Mouse (Mus musculus): ENCODE measurements around the gene Olfr418.
"Not testable (repeated sequence)": the region's sequence is repeated elsewhere in the genome, so short reads cannot be mapped to it uniquely, and the experiment has no call there.

The Olfr418 gene

GRCm38 (mm10) chr1:173265701-173266100, at the start of gene Olfr418:
Gene Olfr418, plus strand, starts transcription at chr1:173266001.
- H3K27me3 ChIP-seq (ENCODE audit: control insufficient read depth, insufficient read depth, low read length, poor library complexity, severe bottlenecking) = no peaks in the 10 kb centered on the region
- DNase-seq (ENCODE audit: low read depth, low spot score) = no peak
- no peaks in the 10 kb centered on the region for H3K36me3 ChIP-seq (ENCODE audit: control insufficient read depth, insufficient read depth, low read length, poor library complexity, severe bottlenecking)

- H3K27me3 ChIP-seq (ENCODE audit: control insufficient read depth, insufficient read depth, low read length, poor library complexity, severe bottlenecking) = no peaks in the 10 kb centered on the region
- no peaks in the 10 kb centered on the region for H3K36me3 ChIP-seq (ENCODE audit: control insufficient read depth, insufficient read depth, low read length, poor library complexity, severe bottlenecking)
- no peak for DNase-seq (ENCODE audit: low read depth, low spot score)
Observed at GRCm38 (mm10) chr1:173216481-173216880, 49.3 kb upstream of the Olfr418 start.

- no peak for DNase-seq (ENCODE audit: low read depth, low spot score)
- Histone ChIP-seq H3K36me3 (ENCODE audit: control insufficient read depth, insufficient read depth, low read length, poor library complexity, severe bottlenecking) (no peaks in the 10 kb centered on the region), H3K27me3 (ENCODE audit: control insufficient read depth, insufficient read depth, low read length, poor library complexity, severe bottlenecking) (no peaks in the 10 kb centered on the region)
Observed at GRCm38 (mm10) chr1:173227081-173227480, 38.7 kb upstream of the Olfr418 start, which contains the start of gene Fcer1a. Gene Fcer1a, minus strand, starts transcription at chr1:173227214.

- not testable (repeated sequence) for H3K27me3 ChIP-seq (ENCODE audit: control insufficient read depth, insufficient read depth, low read length, poor library complexity, severe bottlenecking); H3K36me3 ChIP-seq (ENCODE audit: control insufficient read depth, insufficient read depth, low read length, poor library complexity, severe bottlenecking); DNase-seq (ENCODE audit: low read depth, low spot score)
Observed at GRCm38 (mm10) chr1:173237004-173237403, 28.8 kb upstream of the Olfr418 start.

GRCm38 (mm10) chr1:173249888-173250287, 15.9 kb upstream of the Olfr418 start:
- no peaks in the 10 kb centered on the region for H3K36me3 ChIP-seq (ENCODE audit: control insufficient read depth, insufficient read depth, low read length, poor library complexity, severe bottlenecking)
- DNase-seq (ENCODE audit: low read depth, low spot score) = no peak

GRCm38 (mm10) chr1:173277677-173278076, 11.9 kb downstream of the Olfr418 start, which contains the start of gene Mptx2:
Gene Mptx2, minus strand, starts transcription at chr1:173277777.
- DNase-seq (ENCODE audit: low read depth, low spot score) = no peak
- H3K36me3 ChIP-seq (ENCODE audit: control insufficient read depth, insufficient read depth, low read length, poor library complexity, severe bottlenecking) = no peaks in the 10 kb centered on the region
- H3K27me3 ChIP-seq (ENCODE audit: control insufficient read depth, insufficient read depth, low read length, poor library complexity, severe bottlenecking) = no peaks in the 10 kb centered on the region

More at GRCm38 (mm10) chr1:173249888-173250287, 15.9 kb upstream of the Olfr418 start:
- no peaks in the 10 kb centered on the region for H3K27me3 ChIP-seq (ENCODE audit: control insufficient read depth, insufficient read depth, low read length, poor library complexity, severe bottlenecking)

- not testable (repeated sequence) for H3K27me3 ChIP-seq (ENCODE audit: control insufficient read depth, insufficient read depth, low read length, poor library complexity, severe bottlenecking); H3K36me3 ChIP-seq (ENCODE audit: control insufficient read depth, insufficient read depth, low read length, poor library complexity, severe bottlenecking); DNase-seq (ENCODE audit: low read depth, low spot score)
Observed at GRCm38 (mm10) chr1:173302795-173303194, 37.0 kb downstream of the Olfr418 start.

- H3K36me3 ChIP-seq (ENCODE audit: control insufficient read depth, insufficient read depth, low read length, poor library complexity, severe bottlenecking); DNase-seq (ENCODE audit: low read depth, low spot score); H3K27me3 ChIP-seq (ENCODE audit: control insufficient read depth, insufficient read depth, low read length, poor library complexity, severe bottlenecking): not testable (repeated sequence)
Observed at GRCm38 (mm10) chr1:173313535-173314050, 47.8 kb downstream of the Olfr418 start.

GRCm38 (mm10) chr1:173315725-173316124, 49.9 kb downstream of the Olfr418 start:
- DNase-seq (ENCODE audit: low read depth, low spot score) = no peak
- no peaks in the 10 kb centered on the region for H3K36me3 ChIP-seq (ENCODE audit: control insufficient read depth, insufficient read depth, low read length, poor library complexity, severe bottlenecking)
- no peaks in the 10 kb centered on the region for H3K27me3 ChIP-seq (ENCODE audit: control insufficient read depth, insufficient read depth, low read length, poor library complexity, severe bottlenecking)

GRCm38 (mm10) chr1:173317925-173318477, 52.2 kb downstream of the Olfr418 start:
- H3K36me3 ChIP-seq (ENCODE audit: control insufficient read depth, insufficient read depth, low read length, poor library complexity, severe bottlenecking) = no peaks in the 10 kb centered on the region
- no peaks in the 10 kb centered on the region for H3K27me3 ChIP-seq (ENCODE audit: control insufficient read depth, insufficient read depth, low read length, poor library complexity, severe bottlenecking)
- no peak for DNase-seq (ENCODE audit: low read depth, low spot score)

- no peak for DNase-seq (ENCODE audit: low read depth, low spot score)
- no peaks in the 10 kb centered on the region for H3K27me3 ChIP-seq (ENCODE audit: control insufficient read depth, insufficient read depth, low read length, poor library complexity, severe bottlenecking)
Observed at GRCm38 (mm10) chr1:173321593-173322248, 55.9 kb downstream of the Olfr418 start.

GRCm38 (mm10) chr1:173322249-173322627, 56.4 kb downstream of the Olfr418 start:
- H3K36me3 ChIP-seq (ENCODE audit: control insufficient read depth, insufficient read depth, low read length, poor library complexity, severe bottlenecking) = no peaks in the 10 kb centered on the region
- H3K27me3 ChIP-seq (ENCODE audit: control insufficient read depth, insufficient read depth, low read length, poor library complexity, severe bottlenecking) = no peaks in the 10 kb centered on the region
- DNase-seq (ENCODE audit: low read depth, low spot score) = no peak

More at GRCm38 (mm10) chr1:173321593-173322248, 55.9 kb downstream of the Olfr418 start:
- no peaks in the 10 kb centered on the region for H3K36me3 ChIP-seq (ENCODE audit: control insufficient read depth, insufficient read depth, low read length, poor library complexity, severe bottlenecking)

Measured in splenic B cell, adult 2 months (primary cell).